In genomic region chr19:59388847-59389606, GRCm38 (mm10) we compare ENCODE assay signal across 8 mouse cellular contexts. TPM values are rescaled to one million over a fixed set of nuclear protein-coding genes. Genes with fewer than 3 reads are reported as not detected.
A peak's percentile ranks its signal among the peaks of the same experiment; 100 is the strongest.
DNase-seq lines count a peak whose midpoint lies in the region; ATAC-seq and TF ChIP-seq lines count a peak whose summit lies in the region.

No protein-coding gene starts in this region.

- H3K9ac ChIP-seq in midbrain, embryonic 11.5 days (ENCODE audit: low read length) = no peak overlapping the region

- H3K27me3 ChIP-seq in midbrain, embryonic 11.5 days (ENCODE audit: control insufficient read depth, insufficient read depth, low read length) = no peaks in the 10 kb centered on the region
- H3K27me3 ChIP-seq in small intestine, adult 2 months (ENCODE audit: control insufficient read depth, insufficient read depth, low read length) = no peaks in the 10 kb centered on the region

- peak; percentile 31 to 42 for DNase-seq in urinary bladder, postnatal 36 days (ENCODE audit: low spot score in 2 of 2)
- DNase-seq in urinary bladder, adult 2 months (ENCODE audit: low spot score) = no peak
- DNase-seq in embryo, embryonic 11 days = peak; percentile 87
- peak; percentile 24 for DNase-seq in kidney, adult 11 months
- peak; percentile 76 for DNase-seq in left cerebral cortex, postnatal 4 days
- peak; percentile 95 for DNase-seq in midbrain, embryonic 11.5 days (ENCODE audit: low spot score, missing footprints)

- H3K4me3 ChIP-seq in midbrain, embryonic 11.5 days (ENCODE audit: low read depth, low read length) = no peak overlapping the region; the same call in 1 of the 2 replicates
- no peak overlapping the region for H3K4me3 ChIP-seq in small intestine, adult 2 months (ENCODE audit: low read depth, low read length)

- peak; percentile 91 for ATAC-seq in granulocyte monocyte progenitor cell, adult 5-6 weeks (replicated peaks; ENCODE audit: poor library complexity, severe bottlenecking)
- ATAC-seq in midbrain, embryonic 11.5 days (ENCODE audit: low FRiP score) = peak; percentile 68

- TF ChIP-seq POLR2A in small intestine, adult 2 months (IDR thresholded peaks at IDR 0.05; ENCODE audit: low read depth, low read length) = no peak

- 7% methylated on average over 15 of the region's 15 CpGs for WGBS in midbrain, embryonic 11.5 days
- WGBS in small intestine, adult 2 months = 11% methylated on average over 15 of the region's 15 CpGs

- peaks cover 9% of the 10 kb centered on the region for H3K4me1 ChIP-seq in midbrain, embryonic 11.5 days (ENCODE audit: control insufficient read depth, insufficient read depth, low read length)
- H3K4me1 ChIP-seq in small intestine, adult 2 months (ENCODE audit: control insufficient read depth, insufficient read depth, insufficient read length, low read length) = no peaks in the 10 kb centered on the region

- H3K27ac ChIP-seq in midbrain, embryonic 11.5 days (ENCODE audit: low read depth, low read length) = no peak overlapping the region
- no peak overlapping the region for H3K27ac ChIP-seq in small intestine, adult 2 months (ENCODE audit: insufficient read depth, low read depth, low read length)

- H3K4me2 ChIP-seq in midbrain, embryonic 11.5 days = peak overlapping the region; percentile 41

- H3K9me3 ChIP-seq in midbrain, embryonic 11.5 days (ENCODE audit: control insufficient read depth, low read length) = no peaks in the 10 kb centered on the region

- intact Hi-C loops in left cerebral cortex, postnatal 4 days (cut with DNase I) = no loop called here

- H3K36me3 ChIP-seq in midbrain, embryonic 11.5 days (ENCODE audit: control insufficient read depth, insufficient read depth, low read length) = no peaks in the 10 kb centered on the region
- H3K36me3 ChIP-seq in small intestine, adult 2 months (ENCODE audit: control insufficient read depth, insufficient read depth, low read length) = no peaks in the 10 kb centered on the region

- peak; percentile 88; the same call in 1 of the 2 replicates for TF ChIP-seq CTCF in small intestine, adult 2 months (IDR thresholded peaks at IDR 0.05; ENCODE audit: extremely low read depth, insufficient read length, insufficient replicate concordance, low read depth, low read length)

RNA-seq across cellular contexts. Expression of gene Pdzd8, which starts 43.4 kb away (rescaled TPM):
- polyA plus RNA-seq in urinary bladder, adult 2 months (2012; rRNA removed) = 10.1 and 13.0 TPM in 2 replicates
- 46.8 and 51.9 TPM in 2 replicates for total RNA-seq in granulocyte monocyte progenitor cell, adult 5-6 weeks (2014; fragmentation: Nextera tagmentation)
- 57.6 and 59.1 TPM in 2 replicates for total RNA-seq in granulocyte monocyte progenitor cell, adult 5-6 weeks (2017)
- total RNA-seq in left cerebral cortex, postnatal 4 days (2021) = 10 to 100 TPM; 49.5 to 49.6 TPM
- polyA plus RNA-seq in midbrain, embryonic 11.5 days (2014; fragmentation: Nextera tagmentation; extraction: Ambion mirVana) = 12.9 and 13.4 TPM in 2 replicates
- 7.5 and 11.8 TPM in 2 replicates for polyA plus RNA-seq in small intestine, adult 2 months (2012; rRNA removed)
